Mouse (Mus musculus) heart, adult 2 months (tissue): Measurements from ENCODE around the gene Rbm44.

Source experiments
- CTCF ChIP-seq: fragments of 200-600 bp; IDR thresholded peaks from 2 replicates; pipeline ENCODE4 v1.8.1; 2022; ENCODE audit warnings: antibody characterized with exemption, mild to moderate bottlenecking, moderate library complexity
- POLR2A ChIP-seq: fragments of 200-500 bp; IDR thresholded peaks from 2 replicates; pipeline ENCODE4 v1.6.1; 2011; ENCODE audit warnings: mild to moderate bottlenecking, low read depth, low read length, control low read depth; ENCODE audit not compliant: insufficient read depth

GRCm38 (mm10) chr1:91096490-91096889 is 48.4 kb upstream of the Rbm44 start:
- TF ChIP-seq POLR2A (no peak), CTCF (no peak)
